Mouse (Mus musculus): ENCODE measurements around the gene Kxd1.

GRCm38 (mm10) chr8:70482943-70483342, 44.8 kb downstream of the Kxd1 start:
- TF ChIP-seq CTCF (conservative IDR thresholded peaks at IDR 0.05; ENCODE audit: low read length) (no peak), POU5F1 (IDR thresholded peaks at IDR 0.05; ENCODE audit: borderline replicate concordance, low read length) (no peak)
